Mouse (Mus musculus): ENCODE measurements around the gene Cd83. TPM values are rescaled to one million over a fixed set of nuclear protein-coding genes. Genes with fewer than 3 reads are reported as not detected.

Cd83 gene
- polyA plus RNA-seq, 1 experiment from 2014 or later, result 14.3 TPM

GRCm38 (mm10) chr13:43810621-43811020 is 26.0 kb downstream of the Cd83 start:
- H3K4me2 ChIP-seq, result no peak overlapping the region
- no peaks in the 10 kb centered on the region for H3K27me3 ChIP-seq (ENCODE audit: insufficient read depth, low read length)
- H3K4me3 ChIP-seq (ENCODE audit: low read depth, low read length), result no peak overlapping the region
- 0 out of 2 replicates have a peak, but pooled peaks cover 4% of the 10 kb centered on the region for H3K9me3 ChIP-seq (ENCODE audit: low read depth, low read length)
- H3K27ac ChIP-seq (ENCODE audit: low read depth), result no peak overlapping the region
- no peaks in the 10 kb centered on the region for H3K36me3 ChIP-seq (ENCODE audit: insufficient read depth)
- TF ChIP-seq CTCF (IDR thresholded peaks at IDR 0.05; ENCODE audit: low read depth), result no peak
- no peak overlapping the region for H3K9ac ChIP-seq
- 87% methylated on average over 6 of the region's 6 CpGs for WGBS
- H3K4me1 ChIP-seq (ENCODE audit: insufficient read depth), result peaks cover 4% of the 10 kb centered on the region; the same call in 1 of the 2 replicates
- no peak for ATAC-seq (ENCODE audit: insufficient read depth)
- DNase-seq, result no peak

GRCm38 (mm10) chr13:43811835-43812234 is 27.3 kb downstream of the Cd83 start:
- no peak for TF ChIP-seq CTCF (IDR thresholded peaks at IDR 0.05; ENCODE audit: low read depth)
- peaks cover 4% of the 10 kb centered on the region; the same call in 1 of the 2 replicates for H3K4me1 ChIP-seq (ENCODE audit: insufficient read depth)
- no peak overlapping the region for H3K4me3 ChIP-seq (ENCODE audit: low read depth, low read length)
- H3K27ac ChIP-seq (ENCODE audit: low read depth), result no peak overlapping the region
- H3K27me3 ChIP-seq (ENCODE audit: insufficient read depth, low read length), result no peaks in the 10 kb centered on the region
- H3K4me2 ChIP-seq, result no peak overlapping the region
- no peak for DNase-seq
- 0 out of 2 replicates have a peak, but pooled peaks cover 4% of the 10 kb centered on the region for H3K9me3 ChIP-seq (ENCODE audit: low read depth, low read length)
- no peaks in the 10 kb centered on the region for H3K36me3 ChIP-seq (ENCODE audit: insufficient read depth)
- 80% methylated on average over 3 of the region's 3 CpGs for WGBS
- no peak for ATAC-seq (ENCODE audit: insufficient read depth)
- H3K9ac ChIP-seq, result no peak overlapping the region

GRCm38 (mm10) chr13:43813431-43813830 is 28.9 kb downstream of the Cd83 start:
- Histone ChIP-seq H3K27me3 (ENCODE audit: insufficient read depth, low read length) (no peaks in the 10 kb centered on the region), H3K4me3 (ENCODE audit: low read depth, low read length) (no peak overlapping the region), H3K27ac (ENCODE audit: low read depth) (no peak overlapping the region), H3K36me3 (ENCODE audit: insufficient read depth) (no peaks in the 10 kb centered on the region), H3K9me3 (ENCODE audit: low read depth, low read length) (0 out of 2 replicates have a peak, but pooled peaks cover 4% of the 10 kb centered on the region), H3K9ac (no peak overlapping the region), H3K4me2 (no peak overlapping the region), H3K4me1 (ENCODE audit: insufficient read depth) (no peaks in the 10 kb centered on the region)
- DNase-seq, result no peak
- ATAC-seq (ENCODE audit: insufficient read depth), result no peak
- TF ChIP-seq CTCF (IDR thresholded peaks at IDR 0.05; ENCODE audit: low read depth), result no peak
- 88% methylated on average over 8 of the region's 8 CpGs for WGBS

- DNase-seq, result no peak
- 76% methylated on average over 3 of the region's 3 CpGs for WGBS
- no peak for TF ChIP-seq CTCF (IDR thresholded peaks at IDR 0.05; ENCODE audit: low read depth)
- no peak overlapping the region for H3K4me3 ChIP-seq (ENCODE audit: low read depth, low read length)
- H3K27me3 ChIP-seq (ENCODE audit: insufficient read depth, low read length), result no peaks in the 10 kb centered on the region
- no peak for ATAC-seq (ENCODE audit: insufficient read depth)
- no peak overlapping the region for H3K9ac ChIP-seq
- no peak overlapping the region for H3K27ac ChIP-seq (ENCODE audit: low read depth)
- H3K36me3 ChIP-seq (ENCODE audit: insufficient read depth), result no peaks in the 10 kb centered on the region
- 0 out of 2 replicates have a peak, but pooled peaks cover 4% of the 10 kb centered on the region for H3K9me3 ChIP-seq (ENCODE audit: low read depth, low read length)
- no peaks in the 10 kb centered on the region for H3K4me1 ChIP-seq (ENCODE audit: insufficient read depth)
- no peak overlapping the region for H3K4me2 ChIP-seq
Observed at GRCm38 (mm10) chr13:43817461-43817860, 32.9 kb downstream of the Cd83 start.

- WGBS, result 55% methylated on average over 7 of the region's 7 CpGs
Observed at GRCm38 (mm10) chr13:43818307-43819019, 33.9 kb downstream of the Cd83 start.

GRCm38 (mm10) chr13:43819020-43819310 is 34.4 kb downstream of the Cd83 start:
- H3K9ac ChIP-seq, result no peak overlapping the region
- no peak overlapping the region for H3K4me2 ChIP-seq
- H3K4me3 ChIP-seq (ENCODE audit: low read depth, low read length), result no peak overlapping the region
- 83% methylated on average over 6 of the region's 6 CpGs for WGBS
- H3K27me3 ChIP-seq (ENCODE audit: insufficient read depth, low read length), result no peaks in the 10 kb centered on the region
- H3K27ac ChIP-seq (ENCODE audit: low read depth), result no peak overlapping the region
- TF ChIP-seq CTCF (IDR thresholded peaks at IDR 0.05; ENCODE audit: low read depth), result no peak
- no peaks in the 10 kb centered on the region for H3K4me1 ChIP-seq (ENCODE audit: insufficient read depth)
- H3K36me3 ChIP-seq (ENCODE audit: insufficient read depth), result no peaks in the 10 kb centered on the region
- ATAC-seq (ENCODE audit: insufficient read depth) (no peak), DNase-seq (no peak)
- H3K9me3 ChIP-seq (ENCODE audit: low read depth, low read length), result 0 out of 2 replicates have a peak, but pooled peaks cover 4% of the 10 kb centered on the region

More at GRCm38 (mm10) chr13:43818307-43819019, 33.9 kb downstream of the Cd83 start:
- Histone ChIP-seq H3K4me1 (ENCODE audit: insufficient read depth) (no peaks in the 10 kb centered on the region), H3K9me3 (ENCODE audit: low read depth, low read length) (0 out of 2 replicates have a peak, but pooled peaks cover 4% of the 10 kb centered on the region), H3K27ac (ENCODE audit: low read depth) (no peak overlapping the region), H3K36me3 (ENCODE audit: insufficient read depth) (no peaks in the 10 kb centered on the region), H3K4me2 (no peak overlapping the region), H3K27me3 (ENCODE audit: insufficient read depth, low read length) (no peaks in the 10 kb centered on the region), H3K4me3 (ENCODE audit: low read depth, low read length) (no peak overlapping the region), H3K9ac (no peak overlapping the region)
- no peak for TF ChIP-seq CTCF (IDR thresholded peaks at IDR 0.05; ENCODE audit: low read depth)
- ATAC-seq (ENCODE audit: insufficient read depth) (no peak), DNase-seq (no peak)

- Histone ChIP-seq H3K4me2 (no peak overlapping the region), H3K4me1 (ENCODE audit: insufficient read depth) (no peaks in the 10 kb centered on the region), H3K9me3 (ENCODE audit: low read depth, low read length) (0 out of 2 replicates have a peak, but pooled peaks cover 3% of the 10 kb centered on the region), H3K27me3 (ENCODE audit: insufficient read depth, low read length) (no peaks in the 10 kb centered on the region), H3K27ac (ENCODE audit: low read depth) (no peak overlapping the region), H3K36me3 (ENCODE audit: insufficient read depth) (no peaks in the 10 kb centered on the region), H3K9ac (no peak overlapping the region), H3K4me3 (ENCODE audit: low read depth, low read length) (no peak overlapping the region)
- no peak for ATAC-seq (ENCODE audit: insufficient read depth)
- 74% methylated on average over 8 of the region's 8 CpGs for WGBS
- TF ChIP-seq CTCF (IDR thresholded peaks at IDR 0.05; ENCODE audit: low read depth), result no peak
- no peak for DNase-seq
Observed at GRCm38 (mm10) chr13:43820071-43820470, 35.5 kb downstream of the Cd83 start.

All from lung, embryonic 14.5 days (tissue).